Mouse (Mus musculus): Measurements from ENCODE around the gene Tcl1b3.

Tcl1b3 gene

DNA sequence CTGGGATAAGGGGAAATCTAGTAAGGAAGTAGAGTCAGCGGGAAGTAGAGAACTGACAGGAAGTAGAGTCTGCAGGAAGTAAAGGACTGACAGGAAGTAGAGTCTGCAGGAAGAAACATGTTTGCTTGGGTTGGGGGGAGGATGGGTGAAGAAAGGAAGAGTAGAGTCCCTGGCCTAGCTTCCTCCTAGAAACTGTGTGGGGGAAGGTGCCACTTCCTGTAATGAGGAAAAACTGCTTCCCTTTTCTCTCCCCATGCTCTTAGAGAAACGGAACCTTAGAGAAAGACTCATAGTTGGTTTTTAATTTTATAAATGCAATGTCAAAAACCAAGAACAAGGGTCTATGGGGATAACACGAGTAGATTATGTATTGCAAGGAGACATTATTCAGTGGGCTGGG lies 44.2 kb downstream of the Tcl1b3 start:
- DNase-seq, result no peak

DNA sequence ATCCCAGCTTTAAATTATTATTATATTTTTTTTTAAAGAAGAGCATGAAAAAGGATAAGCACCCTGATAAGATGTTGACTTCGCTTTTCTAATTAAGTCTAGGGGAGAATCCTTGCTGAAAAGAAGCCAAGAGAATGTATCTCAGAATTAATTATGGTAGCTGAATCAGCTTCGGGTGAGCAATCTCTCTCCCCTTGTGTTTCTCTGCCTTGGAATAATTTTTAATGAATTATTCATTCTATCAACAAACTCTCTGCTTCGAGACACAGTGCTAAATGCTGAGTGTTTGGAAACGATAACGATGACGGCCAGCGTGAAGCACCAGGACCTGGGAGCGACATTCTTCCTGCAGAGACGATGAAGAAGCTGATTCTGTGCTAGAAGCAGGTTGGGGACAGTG lies 48.2 kb downstream of the Tcl1b3 start:
- no peak for DNase-seq
